Mouse (Mus musculus) neural tube, embryonic 14.5 days (tissue): ENCODE measurements around the gene Mre11a. TPM values are rescaled to one million over a fixed set of nuclear protein-coding genes. Genes with fewer than 3 reads are reported as not detected.

Source experiments
- polyA plus RNA-seq: library from polyadenylated mRNA; unstranded; fragments of >200 nt; fragmentation: Nextera tagmentation; extraction: Ambion mirVana; gene quantifications from 2 replicates; pipeline ENCODE4 v1.2.1, GENCODE M21; 2014

Mre11a gene
- polyA plus RNA-seq, 1 experiment from 2014 or later: 15.6 TPM

Other genes with a start within 250 kb of the Mre11a start
- 8.2 and 11.5 TPM in 2 replicates for gene Amotl1, start 139.6 kb upstream of the Mre11a start, polyA plus RNA-seq
- 0.31 and 0.32 TPM in 2 replicates for gene Piwil4, start 43.9 kb upstream of the Mre11a start, polyA plus RNA-seq
- 2.2 TPM in 2 replicates for gene Fut4, start 32.3 kb upstream of the Mre11a start, polyA plus RNA-seq
- gene 1700012B09Rik, start 13.6 kb upstream of the Mre11a start, polyA plus RNA-seq: 0.70 and 1.6 TPM in 2 replicates
- gene Ankrd49, start 202 bp downstream of the Mre11a start, polyA plus RNA-seq: 25.9 and 31.9 TPM in 2 replicates
- 0.54 and 0.75 TPM in 2 replicates for gene Gpr83, start 75.6 kb downstream of the Mre11a start, polyA plus RNA-seq
- not detected in 2 replicates for gene Izumo1r, start 119.3 kb downstream of the Mre11a start, polyA plus RNA-seq